Mouse (Mus musculus) G1E (cell line): ENCODE data around the gene Rimbp3.
"Not testable (repeated sequence)": the region's sequence is repeated elsewhere in the genome, so short reads cannot be mapped to it uniquely, and the experiment has no call there.

ENCODE experiments used
- CTCF ChIP-seq: IDR thresholded peaks from 2 replicates; pipeline ENCODE4 v1.5.1; 2012; ENCODE audit warnings: low read depth, low read length, inconsistent platforms, mixed read lengths
- GATA1 ChIP-seq: IDR thresholded peaks from 2 replicates; pipeline ENCODE4 v1.6.1; 2012; ENCODE audit warnings: borderline replicate concordance, low read length, inconsistent platforms, mixed read lengths
- GATA2 ChIP-seq: IDR thresholded peaks from 2 replicates; pipeline ENCODE4 v1.6.1; 2012; ENCODE audit warnings: low read depth, low read length, inconsistent platforms, borderline replicate concordance
- POLR2AphosphoS5 ChIP-seq: IDR thresholded peaks from 2 replicates; pipeline ENCODE4 v1.6.1; 2012; ENCODE audit warnings: low read depth, low read length, inconsistent platforms; ENCODE audit not compliant: insufficient replicate concordance
- TAL1 ChIP-seq: conservative IDR thresholded peaks from 2 replicates; pipeline ENCODE4 v1.6.1; 2012; ENCODE audit warnings: low read depth, low read length, inconsistent platforms, mixed read lengths

GRCm38 (mm10) chr16:17231523-17231922 lies 23.1 kb downstream of the Rimbp3 start:
- TF ChIP-seq GATA1, CTCF, POLR2AphosphoS5, GATA2, TAL1: not testable (repeated sequence)
